Mouse (Mus musculus): Measurements from ENCODE around the gene Vps45. TPM values are rescaled to one million over a fixed set of nuclear protein-coding genes. Genes with fewer than 3 reads are reported as not detected.

Vps45 gene
- polyA plus RNA-seq, 1 experiment from 2014 or later, result 43.6 TPM

- Histone ChIP-seq H3K4me1 (no peaks in the 10 kb centered on the region), H3K4me2 (replicated peaks) (no peak overlapping the region), H3K4me3 (no peak overlapping the region), H3K27ac (no peak overlapping the region), H3K36me3 (0 out of 2 replicates have a peak, but pooled peaks cover 10% of the 10 kb centered on the region), H3K9me3 (no peaks in the 10 kb centered on the region), H3K9ac (no peak overlapping the region), H3K27me3 (no peaks in the 10 kb centered on the region)
- WGBS, result 79% methylated on average over 4 of the region's 4 CpGs
- 0 out of 2 replicates have a peak, but pooled peaks have one; percentile 22 for ATAC-seq (ENCODE audit: insufficient number of reproducible peaks, insufficient read depth, low FRiP score, low TSS enrichment)
These were observed 25.2 kb downstream of the Vps45 start for GRCm38 (mm10) chr3:96033046-96033445.

DNA sequence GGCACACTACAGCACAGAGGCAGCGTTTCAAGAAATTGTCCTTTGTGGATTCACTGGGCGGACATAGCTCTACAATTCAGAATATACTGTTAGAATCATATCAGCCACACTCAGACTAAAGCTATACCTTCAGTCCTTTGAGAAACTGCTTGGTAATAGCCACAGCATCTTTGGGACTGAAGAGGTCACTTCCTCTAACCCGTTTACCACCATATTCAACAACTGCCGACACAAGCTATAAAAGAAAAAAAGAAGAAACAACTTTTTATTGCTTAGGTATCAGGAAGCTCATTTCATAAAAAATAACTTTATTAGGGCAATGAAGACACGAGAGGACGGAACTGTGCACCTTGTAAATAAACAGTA lies 25.6 kb downstream of the Vps45 start:
- H3K27me3 ChIP-seq, result no peaks in the 10 kb centered on the region
- no peak overlapping the region for H3K27ac ChIP-seq
- 86% methylated on average over 6 of the region's 6 CpGs for WGBS
- H3K9ac ChIP-seq, result no peak overlapping the region
- no peak overlapping the region for H3K4me3 ChIP-seq
- H3K4me2 ChIP-seq (replicated peaks), result no peak overlapping the region
- H3K9me3 ChIP-seq, result no peaks in the 10 kb centered on the region
- no peak for ATAC-seq (ENCODE audit: insufficient number of reproducible peaks, insufficient read depth, low FRiP score, low TSS enrichment)
- H3K36me3 ChIP-seq, result 0 out of 2 replicates have a peak, but pooled peaks cover 10% of the 10 kb centered on the region
- H3K4me1 ChIP-seq, result no peaks in the 10 kb centered on the region

GRCm38 (mm10) chr3:96031991-96032651 lies 26.1 kb downstream of the Vps45 start:
- no peak overlapping the region for H3K4me3 ChIP-seq
- 73% methylated on average over 6 of the region's 6 CpGs for WGBS
- ATAC-seq (ENCODE audit: insufficient number of reproducible peaks, insufficient read depth, low FRiP score, low TSS enrichment), result no peak
- no peak overlapping the region for H3K27ac ChIP-seq
- H3K4me2 ChIP-seq (replicated peaks), result no peak overlapping the region
- no peak overlapping the region for H3K9ac ChIP-seq
- H3K36me3 ChIP-seq, result 0 out of 2 replicates have a peak, but pooled peaks cover 10% of the 10 kb centered on the region
- H3K27me3 ChIP-seq, result no peaks in the 10 kb centered on the region
- no peaks in the 10 kb centered on the region for H3K9me3 ChIP-seq
- no peaks in the 10 kb centered on the region for H3K4me1 ChIP-seq

- 92% methylated on average over 11 of the region's 11 CpGs for WGBS
- no peaks in the 10 kb centered on the region for H3K9me3 ChIP-seq
- no peak for ATAC-seq (ENCODE audit: insufficient number of reproducible peaks, insufficient read depth, low FRiP score, low TSS enrichment)
These were observed 28.5 kb downstream of the Vps45 start for GRCm38 (mm10) chr3:96029766-96030165.

DNA sequence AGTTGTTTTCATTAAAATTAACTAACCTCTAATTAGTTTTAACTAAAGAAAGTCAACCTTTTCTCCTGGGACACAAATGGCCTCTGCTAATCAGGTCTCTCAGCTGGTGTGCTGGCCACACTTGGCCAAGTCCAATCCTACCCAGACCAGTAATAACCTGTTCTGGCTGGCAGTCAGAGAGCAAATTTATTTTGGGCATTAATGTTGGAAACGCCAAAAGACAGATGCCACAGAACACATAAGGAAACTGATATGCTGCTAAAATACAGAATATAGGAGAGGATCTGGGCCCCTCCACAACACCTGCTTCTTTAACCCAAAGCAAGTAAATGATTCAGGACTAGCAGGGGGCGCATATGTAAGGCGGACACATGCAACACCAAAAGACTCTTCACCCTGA lies 28.9 kb downstream of the Vps45 start:
- WGBS, result 91% methylated on average over 3 of the region's 3 CpGs
- H3K27ac ChIP-seq, result no peak overlapping the region
- H3K4me1 ChIP-seq, result no peaks in the 10 kb centered on the region
- no peak for ATAC-seq (ENCODE audit: insufficient number of reproducible peaks, insufficient read depth, low FRiP score, low TSS enrichment)
- H3K27me3 ChIP-seq, result no peaks in the 10 kb centered on the region
- H3K9me3 ChIP-seq, result no peaks in the 10 kb centered on the region
- H3K36me3 ChIP-seq, result 0 out of 2 replicates have a peak, but pooled peaks cover 10% of the 10 kb centered on the region
- H3K9ac ChIP-seq, result no peak overlapping the region
- H3K4me2 ChIP-seq (replicated peaks), result no peak overlapping the region
- no peak overlapping the region for H3K4me3 ChIP-seq

More at GRCm38 (mm10) chr3:96029766-96030165, 28.5 kb downstream of the Vps45 start:
- Histone ChIP-seq H3K27ac (no peak overlapping the region), H3K4me3 (no peak overlapping the region), H3K36me3 (0 out of 2 replicates have a peak, but pooled peaks cover 10% of the 10 kb centered on the region), H3K9ac (no peak overlapping the region), H3K27me3 (no peaks in the 10 kb centered on the region), H3K4me2 (replicated peaks) (no peak overlapping the region), H3K4me1 (no peaks in the 10 kb centered on the region)

DNA sequence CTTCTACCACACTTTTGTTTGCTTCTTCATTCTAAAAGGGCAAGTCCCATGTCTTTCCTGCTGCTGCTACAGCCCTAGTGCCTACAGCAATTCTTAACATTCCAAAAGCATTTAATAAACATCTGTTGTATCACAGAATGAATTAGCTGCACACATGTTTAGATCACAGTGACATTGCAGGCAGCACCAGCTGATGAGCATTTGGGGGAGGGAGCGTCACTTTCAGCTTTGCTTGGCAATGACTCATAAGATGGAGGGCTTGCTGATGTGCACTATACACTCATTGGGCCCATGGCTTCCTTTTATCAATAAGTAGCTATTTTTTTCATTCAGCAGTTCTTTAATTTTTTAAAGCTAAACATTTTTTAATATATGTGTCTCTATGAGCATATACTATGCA lies 30.4 kb downstream of the Vps45 start:
- Histone ChIP-seq H3K9me3 (no peaks in the 10 kb centered on the region), H3K4me2 (replicated peaks) (no peak overlapping the region), H3K4me3 (no peak overlapping the region), H3K27me3 (no peaks in the 10 kb centered on the region), H3K36me3 (0 out of 2 replicates have a peak, but pooled peaks cover 3% of the 10 kb centered on the region), H3K27ac (no peak overlapping the region), H3K4me1 (no peaks in the 10 kb centered on the region), H3K9ac (no peak overlapping the region)
- ATAC-seq (ENCODE audit: insufficient number of reproducible peaks, insufficient read depth, low FRiP score, low TSS enrichment), result no peak
- WGBS, result 82% methylated on average over 1 of the region's 1 CpGs

- Histone ChIP-seq H3K27ac (no peak overlapping the region), H3K36me3 (0 out of 2 replicates have a peak, but pooled peaks cover 3% of the 10 kb centered on the region), H3K4me2 (replicated peaks) (no peak overlapping the region), H3K4me1 (no peaks in the 10 kb centered on the region), H3K27me3 (no peaks in the 10 kb centered on the region), H3K4me3 (no peak overlapping the region), H3K9me3 (no peaks in the 10 kb centered on the region), H3K9ac (no peak overlapping the region)
- ATAC-seq (ENCODE audit: insufficient number of reproducible peaks, insufficient read depth, low FRiP score, low TSS enrichment), result no peak
- 68% methylated on average over 1 of the region's 1 CpGs for WGBS
These were observed 31.1 kb downstream of the Vps45 start for GRCm38 (mm10) chr3:96027145-96027544.

DNA sequence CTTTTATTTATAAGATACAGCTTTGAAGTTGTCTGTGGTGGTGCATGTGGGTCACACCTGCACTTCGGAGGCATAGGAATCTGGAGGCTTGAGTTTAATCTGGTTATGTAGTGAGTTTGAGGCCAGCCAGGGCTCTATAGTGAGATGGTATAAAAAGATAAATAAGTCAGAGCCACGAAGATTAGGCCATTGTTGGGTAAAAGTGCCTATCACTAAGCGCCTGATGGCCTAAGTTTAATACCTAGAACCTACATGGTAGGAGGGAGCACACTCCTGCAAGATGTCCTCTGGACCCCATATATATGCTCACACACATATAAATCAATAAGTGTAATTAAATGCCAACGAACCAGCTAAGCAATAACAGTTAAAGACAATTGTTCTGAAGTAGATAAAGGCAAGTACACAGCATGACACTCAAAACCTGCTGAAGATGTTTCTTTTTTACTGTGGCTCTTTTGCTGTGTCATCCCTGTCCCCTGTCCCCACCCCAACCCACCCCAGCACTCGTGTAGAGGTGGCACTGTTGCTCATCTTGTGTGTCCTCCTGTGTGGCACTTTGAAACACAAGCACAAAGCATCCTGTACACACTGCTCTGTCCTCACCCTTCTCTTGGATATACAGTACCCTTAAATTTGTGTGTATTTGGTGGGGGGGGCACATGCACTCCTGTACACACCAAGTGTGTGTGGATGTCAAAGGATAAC lies 36.7 kb downstream of the Vps45 start:
- no peaks in the 10 kb centered on the region for H3K36me3 ChIP-seq
- WGBS, result 75% methylated on average over 5 of the region's 5 CpGs
- no peak overlapping the region for H3K4me3 ChIP-seq
- no peak overlapping the region for H3K27ac ChIP-seq
- no peaks in the 10 kb centered on the region for H3K9me3 ChIP-seq
- no peak overlapping the region for H3K9ac ChIP-seq
- no peaks in the 10 kb centered on the region for H3K27me3 ChIP-seq
- no peak overlapping the region for H3K4me2 ChIP-seq (replicated peaks)
- no peak for ATAC-seq (ENCODE audit: insufficient number of reproducible peaks, insufficient read depth, low FRiP score, low TSS enrichment)
- H3K4me1 ChIP-seq, result no peaks in the 10 kb centered on the region

GRCm38 (mm10) chr3:96020735-96021134 lies 37.5 kb downstream of the Vps45 start:
- H3K27ac ChIP-seq, result no peak overlapping the region
- H3K4me1 ChIP-seq, result no peaks in the 10 kb centered on the region
- no peak overlapping the region for H3K4me2 ChIP-seq (replicated peaks)
- no peaks in the 10 kb centered on the region for H3K36me3 ChIP-seq
- no peak for ATAC-seq (ENCODE audit: insufficient number of reproducible peaks, insufficient read depth, low FRiP score, low TSS enrichment)
- WGBS, result 82% methylated on average over 1 of the region's 1 CpGs
- H3K9ac ChIP-seq, result no peak overlapping the region
- H3K27me3 ChIP-seq, result no peaks in the 10 kb centered on the region
- H3K4me3 ChIP-seq, result no peak overlapping the region
- no peaks in the 10 kb centered on the region for H3K9me3 ChIP-seq

DNA sequence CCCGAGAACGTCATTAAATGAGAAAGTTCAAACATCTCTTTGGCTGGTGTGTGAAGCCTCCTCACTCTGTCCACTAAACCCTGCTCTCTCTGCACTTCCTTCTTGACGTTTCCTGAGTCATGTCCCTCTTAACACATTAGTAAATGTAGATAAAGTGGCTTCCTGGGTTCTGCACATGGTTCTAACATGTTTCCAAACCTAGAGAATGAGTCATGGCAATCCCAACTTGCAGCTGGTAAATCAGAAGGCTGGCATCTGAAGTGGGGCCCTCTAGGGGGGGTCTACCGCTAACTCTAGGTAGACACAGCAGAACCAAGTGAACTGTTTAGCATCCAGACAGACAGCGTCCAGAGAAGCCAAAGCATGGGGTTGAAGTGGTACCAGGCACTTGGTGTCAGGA lies 40.8 kb downstream of the Vps45 start:
- WGBS, result 81% methylated on average over 5 of the region's 5 CpGs
- H3K4me2 ChIP-seq (replicated peaks), result no peak overlapping the region
- no peak overlapping the region for H3K27ac ChIP-seq
- no peaks in the 10 kb centered on the region for H3K9me3 ChIP-seq
- H3K27me3 ChIP-seq, result no peaks in the 10 kb centered on the region
- no peak for ATAC-seq (ENCODE audit: insufficient number of reproducible peaks, insufficient read depth, low FRiP score, low TSS enrichment)
- H3K4me1 ChIP-seq, result no peaks in the 10 kb centered on the region
- no peak overlapping the region for H3K9ac ChIP-seq
- H3K36me3 ChIP-seq, result no peaks in the 10 kb centered on the region
- H3K4me3 ChIP-seq, result no peak overlapping the region

- WGBS, result 95% methylated on average over 2 of the region's 2 CpGs
- H3K27me3 ChIP-seq, result no peaks in the 10 kb centered on the region
- no peak overlapping the region for H3K4me3 ChIP-seq
- no peak overlapping the region for H3K4me2 ChIP-seq (replicated peaks)
- ATAC-seq (ENCODE audit: insufficient number of reproducible peaks, insufficient read depth, low FRiP score, low TSS enrichment), result no peak
- no peak overlapping the region for H3K9ac ChIP-seq
- no peak overlapping the region for H3K27ac ChIP-seq
- H3K4me1 ChIP-seq, result no peaks in the 10 kb centered on the region
- H3K9me3 ChIP-seq, result no peaks in the 10 kb centered on the region
- no peaks in the 10 kb centered on the region for H3K36me3 ChIP-seq
These were observed 41.9 kb downstream of the Vps45 start for GRCm38 (mm10) chr3:96016257-96016889.

DNA sequence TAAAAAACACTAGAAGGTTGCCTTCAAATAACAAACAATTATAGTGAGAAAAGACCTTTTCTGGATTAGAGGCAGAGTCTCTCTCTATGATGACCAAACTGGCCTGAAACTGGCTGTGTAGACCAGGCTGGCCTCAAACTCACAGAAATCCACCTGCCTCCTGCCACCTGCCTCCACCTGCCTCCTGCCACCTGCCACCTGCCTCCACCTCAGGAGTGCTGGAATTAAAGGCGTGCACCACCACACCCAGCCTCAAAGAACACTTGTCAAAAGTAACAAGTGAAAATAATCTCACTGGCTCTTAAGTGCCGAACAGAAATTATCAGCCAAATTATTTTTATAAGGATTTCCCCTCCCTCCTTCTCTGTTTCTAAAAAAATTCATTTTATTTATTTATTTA lies 42.6 kb downstream of the Vps45 start:
- Histone ChIP-seq H3K4me3 (no peak overlapping the region), H3K9me3 (no peaks in the 10 kb centered on the region), H3K4me1 (no peaks in the 10 kb centered on the region), H3K27me3 (no peaks in the 10 kb centered on the region), H3K36me3 (no peaks in the 10 kb centered on the region), H3K27ac (no peak overlapping the region), H3K9ac (no peak overlapping the region), H3K4me2 (replicated peaks) (no peak overlapping the region)
- ATAC-seq (ENCODE audit: insufficient number of reproducible peaks, insufficient read depth, low FRiP score, low TSS enrichment), result no peak
- 85% methylated on average over 2 of the region's 2 CpGs for WGBS
